ENCODE assay signal across 12 mouse cellular contexts in the genomic region with DNA sequence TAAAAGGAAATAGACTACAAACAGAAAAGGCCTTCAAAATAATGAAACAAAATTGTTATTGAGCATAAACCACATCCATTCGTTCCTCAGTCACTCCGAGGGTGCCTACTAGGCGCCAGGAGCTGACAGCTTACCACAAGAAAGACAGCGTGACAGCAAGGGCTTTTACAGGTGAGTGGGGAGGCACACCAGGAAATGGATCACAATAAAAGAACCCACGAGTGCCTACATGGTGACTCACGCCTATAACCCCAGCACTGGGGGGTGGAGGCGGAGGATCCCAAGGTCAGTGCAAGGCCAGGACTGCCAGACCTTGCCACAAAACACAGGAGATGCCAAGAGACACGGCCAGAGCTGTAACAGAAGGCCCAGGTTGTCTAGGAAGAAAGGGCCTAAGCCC. TPM values are rescaled to one million over a fixed set of nuclear protein-coding genes. Genes with fewer than 3 reads are reported as not detected.
A peak's percentile ranks its signal among the peaks of the same experiment; 100 is the strongest.
DNase-seq lines count a peak whose midpoint lies in the region; ATAC-seq and TF ChIP-seq lines count a peak whose summit lies in the region.
"Had no signal": no experiment of that assay in that cellular context is flagged by ENCODE, and none has a peak within 500 bp of the region (broad histone marks: within the 10 kb centered on the region; RNA-seq: fewer than 3 reads in every experiment).

No protein-coding gene starts in this region.

- H3K4me3 ChIP-seq in kidney, adult 2 months (ENCODE audit: insufficient read depth, low read depth, low read length) = no peak overlapping the region
- H3K4me3 ChIP-seq in kidney, embryonic 14.5 days (ENCODE audit: low read length) = no peak overlapping the region
- H3K4me3 ChIP-seq: embryonic facial prominence, embryonic 13.5 days; neural tube, embryonic 13.5 days had no signal

- ATAC-seq in kidney, embryonic 14.5 days (ENCODE audit: low FRiP score, low TSS enrichment) = no peak
- ATAC-seq in activated CD4-positive, CD25-positive, alpha-beta regulatory T cell, adult 4 months = peak; percentile 76

- no peak for TF ChIP-seq CTCF in kidney, adult 2 months (conservative IDR thresholded peaks at IDR 0.05; ENCODE audit: insufficient read depth, insufficient read length, low read depth, low read length)

- WGBS in kidney, adult 2 months = 47% methylated on average over 8 of the region's 8 CpGs
- 63% methylated on average over 8 of the region's 8 CpGs for WGBS in kidney, embryonic 14.5 days

- TF ChIP-seq POLR2A in kidney, adult 2 months (IDR thresholded peaks at IDR 0.05; ENCODE audit: low read depth, low read length) = no peak

- no peaks in the 10 kb centered on the region for H3K27me3 ChIP-seq in kidney, adult 2 months (replicated peaks; ENCODE audit: control insufficient read depth, insufficient read depth, low read length)
- no peaks in the 10 kb centered on the region for H3K27me3 ChIP-seq in kidney, embryonic 14.5 days (ENCODE audit: control insufficient read depth, insufficient read depth, low read length)
- H3K27me3 ChIP-seq: embryonic facial prominence, embryonic 13.5 days; neural tube, embryonic 13.5 days had no signal

- peak; percentile 33 for DNase-seq in kidney, adult 2 months
- DNase-seq in CD4-positive, CD25-positive, alpha-beta regulatory T cell, adult 2 months (ENCODE audit: low read depth, low spot score) = peak; percentile 22
- peak; percentile 35 for DNase-seq in kidney, postnatal 14 days
- no peak for DNase-seq in cerebellum, postnatal 36 days
- no peak for DNase-seq in left cerebral cortex, adult 9 months (ENCODE audit: low spot score in 2 of 2)
- no peak for DNase-seq in gastrocnemius, postnatal 4 days (ENCODE audit: low spot score in 2 of 2)
- DNase-seq: cerebellum, adult 11 months; liver had no signal

- H3K4me1 ChIP-seq in kidney, adult 2 months (ENCODE audit: control insufficient read depth, insufficient read depth, low read length) = no peaks in the 10 kb centered on the region
- H3K4me1 ChIP-seq in kidney, embryonic 14.5 days (ENCODE audit: control insufficient read depth, insufficient read depth, low read length) = no peaks in the 10 kb centered on the region
- H3K4me1 ChIP-seq: neural tube, embryonic 13.5 days had no signal

- H3K9ac ChIP-seq in kidney, embryonic 14.5 days (ENCODE audit: low read depth, low read length) = no peak overlapping the region
- H3K9ac ChIP-seq: embryonic facial prominence, embryonic 13.5 days; neural tube, embryonic 13.5 days had no signal

- no peak overlapping the region for H3K4me2 ChIP-seq in kidney, embryonic 14.5 days (replicated peaks; ENCODE audit: low read depth, low read length)
- H3K4me2 ChIP-seq: embryonic facial prominence, embryonic 13.5 days; neural tube, embryonic 13.5 days had no signal

- H3K27ac ChIP-seq in kidney, adult 2 months (ENCODE audit: insufficient read depth, low read depth, low read length) = peak overlapping the region; percentile 52; the same call in 1 of the 2 replicates
- H3K27ac ChIP-seq in kidney, embryonic 14.5 days (ENCODE audit: low read depth, low read length) = no peak overlapping the region
- H3K27ac ChIP-seq: embryonic facial prominence, embryonic 13.5 days; neural tube, embryonic 13.5 days had no signal

- peaks cover 2% of the 10 kb centered on the region; the same call in 1 of the 2 replicates for H3K36me3 ChIP-seq in kidney, adult 2 months (ENCODE audit: control insufficient read depth, insufficient read depth, low read length)
- peaks cover 12% of the 10 kb centered on the region for H3K36me3 ChIP-seq in kidney, embryonic 14.5 days (ENCODE audit: control insufficient read depth, insufficient read depth, low read length)

- H3K9me3 ChIP-seq in kidney, embryonic 14.5 days (ENCODE audit: control insufficient read depth, low read length) = peaks cover 2% of the 10 kb centered on the region; the same call in 1 of the 2 replicates
- H3K9me3 ChIP-seq: embryonic facial prominence, embryonic 13.5 days; neural tube, embryonic 13.5 days had no signal

RNA-seq across cellular contexts. Expression of a gene that starts 23.4 kb away (rescaled TPM):
- polyA plus RNA-seq in kidney, adult 2 months (2012; rRNA removed) = 14.0 and 15.6 TPM in 2 replicates
- 10.8 and 15.5 TPM in 2 replicates for polyA plus RNA-seq in kidney, embryonic 14.5 days (2014; fragmentation: Nextera tagmentation; extraction: Ambion mirVana)
- 1 to 10 TPM; 4.6 to 6.3 TPM for polyA plus RNA-seq in activated CD4-positive, CD25-positive, alpha-beta regulatory T cell, adult 4 months (2017; shearing (Covaris generic))
- total RNA-seq in gastrocnemius, postnatal 4 days (2021) = 1 to 10 TPM; 7.9 to 10.0 TPM

Comparison
In these comparisons a context has a peak if more than half of its experiments do, and no peak if none do; other contexts are left out.
1. DNase-seq: peak in kidney, adult 2 months (single experiment), CD4-positive, CD25-positive, alpha-beta regulatory T cell, adult 2 months (single experiment) and kidney, postnatal 14 days (single experiment); none in cerebellum, postnatal 36 days (0 of 2), left cerebral cortex, adult 9 months (0 of 2) and gastrocnemius, postnatal 4 days (0 of 2).